Mouse (Mus musculus) forebrain, embryonic 12.5 days (tissue): Measurements from ENCODE around the gene Senp5. TPM values are rescaled to one million over a fixed set of nuclear protein-coding genes. Genes with fewer than 3 reads are reported as not detected.
"Not testable (repeated sequence)": the region's sequence is repeated elsewhere in the genome, so short reads cannot be mapped to it uniquely, and the experiment has no call there.

ENCODE experiments used
- ATAC-seq: fragments of 200-750 bp; cut with Nextera tagmentation; 2 replicates; pipeline ENCODE4 v1.8.0; 2017; ENCODE audit warnings: moderate TSS enrichment; ENCODE audit not compliant: low FRiP score
- H3K27ac ChIP-seq: fragments of 300-500 bp; sonication (generic); 2 replicates; pipeline ENCODE4 v1.5.1; 2016; ENCODE audit warnings: mild to moderate bottlenecking
- H3K27me3 ChIP-seq: fragments of 300-500 bp; sonication (generic); 2 replicates; pipeline ENCODE4 v1.6.1; 2016; ENCODE audit warnings: mild to moderate bottlenecking
- H3K36me3 ChIP-seq: fragments of 300-500 bp; sonication (generic); replicated peaks from 2 replicates; pipeline ENCODE4 v1.6.1; 2016; ENCODE audit warnings: mild to moderate bottlenecking
- H3K4me1 ChIP-seq: fragments of 300-500 bp; sonication (generic); 2 replicates; pipeline ENCODE4 v1.6.1; 2016
- H3K4me2 ChIP-seq: fragments of 300-500 bp; sonication (generic); 2 replicates; pipeline ENCODE4 v1.6.1; 2016; ENCODE audit warnings: mild to moderate bottlenecking, moderate library complexity
- H3K4me3 ChIP-seq: fragments of 300-500 bp; sonication (generic); replicated peaks from 2 replicates; pipeline ENCODE4 v1.5.1; 2016; ENCODE audit warnings: mild to moderate bottlenecking
- H3K9ac ChIP-seq: fragments of 300-500 bp; sonication (generic); 2 replicates; pipeline ENCODE4 v1.6.1; 2016; ENCODE audit warnings: mild to moderate bottlenecking
- H3K9me3 ChIP-seq: fragments of 300-500 bp; sonication (generic); 2 replicates; pipeline ENCODE4 v1.6.1; 2016
- WGBS: fragments of 180-500 bp; shearing (Covaris S2); methylation state at CpG from one replicate; pipeline ENCODE4 v1.1.7; 2016; 5-methylcytosine and 5-hydroxymethylcytosine counted together
- polyA plus RNA-seq: library from polyadenylated mRNA; unstranded; fragments of >200 nt; fragmentation: Nextera tagmentation; extraction: Ambion mirVana; gene quantifications from 2 replicates; pipeline ENCODE4 v1.2.1, GENCODE M21; 2016

Gene Senp5
- polyA plus RNA-seq, 1 experiment from 2014 or later: 25.0 TPM

- no peak overlapping the region; the same call in 1 of the 2 replicates for H3K9ac ChIP-seq
- H3K27ac ChIP-seq: no peak overlapping the region
- 97% methylated on average over 3 of the region's 3 CpGs for WGBS
- no peak overlapping the region for H3K4me3 ChIP-seq
- no peaks in the 10 kb centered on the region for H3K9me3 ChIP-seq
- no peaks in the 10 kb centered on the region for H3K4me1 ChIP-seq
- ATAC-seq: no peak
- H3K27me3 ChIP-seq: no peaks in the 10 kb centered on the region
- no peak overlapping the region for H3K4me2 ChIP-seq
- H3K36me3 ChIP-seq: peaks cover 43% of the 10 kb centered on the region
These were observed 23.6 kb downstream of the Senp5 start for GRCm38 (mm10) chr16:31979501-31979900.

- Histone ChIP-seq H3K9me3 (no peaks in the 10 kb centered on the region), H3K9ac (no peak overlapping the region), H3K27ac (no peak overlapping the region), H3K4me1 (no peaks in the 10 kb centered on the region), H3K4me3 (no peak overlapping the region), H3K27me3 (no peaks in the 10 kb centered on the region), H3K36me3 (peaks cover 54% of the 10 kb centered on the region), H3K4me2 (no peak overlapping the region)
- ATAC-seq: no peak
- 89% methylated on average over 4 of the region's 4 CpGs for WGBS
These were observed 27.8 kb downstream of the Senp5 start for GRCm38 (mm10) chr16:31975258-31975657.

GRCm38 (mm10) chr16:31963224-31963623 is 39.9 kb downstream of the Senp5 start:
- H3K4me3 ChIP-seq: no peak overlapping the region
- H3K4me2 ChIP-seq: no peak overlapping the region
- no peak overlapping the region for H3K9ac ChIP-seq
- no peak overlapping the region for H3K27ac ChIP-seq
- WGBS: 85% methylated on average over 7 of the region's 7 CpGs
- no peak for ATAC-seq
- H3K9me3 ChIP-seq: no peaks in the 10 kb centered on the region
- peaks cover 73% of the 10 kb centered on the region for H3K36me3 ChIP-seq
- no peaks in the 10 kb centered on the region for H3K4me1 ChIP-seq
- no peaks in the 10 kb centered on the region for H3K27me3 ChIP-seq

- Histone ChIP-seq H3K9me3 (no peaks in the 10 kb centered on the region), H3K9ac (peak within 1 kb of the TSS; percentile 89), H3K27me3 (no peaks in the 10 kb centered on the region), H3K27ac (peak within 1 kb of the TSS; percentile 92), H3K4me3 (peak within 1 kb of the TSS; percentile 94), H3K4me1 (peaks cover 33% of the 10 kb centered on the region), H3K4me2 (peak within 1 kb of the TSS; percentile 73), H3K36me3 (peaks cover 19% of the 10 kb centered on the region)
- under 1% methylated on average over 53 of the region's 55 CpGs for WGBS
- ATAC-seq: peak; percentile 93
These were observed 54.7 kb downstream of the Senp5 start, which contains the start of the genes 0610012G03Rik and Ncbp2 for GRCm38 (mm10) chr16:31948345-31948774. Gene 0610012G03Rik, minus strand, starts transcription at chr16:31948494. Gene Ncbp2, plus strand, starts transcription at chr16:31948513.

- Histone ChIP-seq H3K36me3 (peaks cover 19% of the 10 kb centered on the region), H3K27ac (peak overlapping the region; percentile 92), H3K27me3 (no peaks in the 10 kb centered on the region), H3K4me2 (peak overlapping the region; percentile 73), H3K4me3 (peak overlapping the region; percentile 94), H3K4me1 (peaks cover 33% of the 10 kb centered on the region), H3K9me3 (no peaks in the 10 kb centered on the region), H3K9ac (peak overlapping the region; percentile 89)
- WGBS: under 1% methylated on average over 38 of the region's 38 CpGs
- ATAC-seq: no peak; the same call in none of the 2 replicates
These were observed 55.2 kb downstream of the Senp5 start for GRCm38 (mm10) chr16:31947901-31948316.

GRCm38 (mm10) chr16:31947333-31947732 is 55.8 kb downstream of the Senp5 start:
- H3K4me3 ChIP-seq: peak overlapping the region; percentile 94
- 38% methylated on average over 8 of the region's 8 CpGs for WGBS
- H3K4me2 ChIP-seq: peak overlapping the region; percentile 73
- peak overlapping the region; percentile 89 for H3K9ac ChIP-seq
- H3K27me3 ChIP-seq: no peaks in the 10 kb centered on the region
- H3K9me3 ChIP-seq: no peaks in the 10 kb centered on the region
- H3K4me1 ChIP-seq: peaks cover 33% of the 10 kb centered on the region
- no peak for ATAC-seq
- H3K36me3 ChIP-seq: peaks cover 19% of the 10 kb centered on the region
- no peak overlapping the region for H3K27ac ChIP-seq

- peaks cover 11% of the 10 kb centered on the region; the same call in 1 of the 2 replicates for H3K36me3 ChIP-seq
- H3K9me3 ChIP-seq, H3K27me3 ChIP-seq, H3K9ac ChIP-seq, H3K4me3 ChIP-seq, ATAC-seq, H3K27ac ChIP-seq, H3K4me2 ChIP-seq: not testable (repeated sequence)
- WGBS: 91% methylated on average over 6 of the region's 6 CpGs
- peaks cover 33% of the 10 kb centered on the region for H3K4me1 ChIP-seq
These were observed 57.1 kb downstream of the Senp5 start for GRCm38 (mm10) chr16:31945986-31946385.

GRCm38 (mm10) chr16:31945372-31945771 is 57.7 kb downstream of the Senp5 start:
- H3K4me1 ChIP-seq: peaks cover 33% of the 10 kb centered on the region
- no peak for ATAC-seq
- no peak overlapping the region for H3K4me2 ChIP-seq
- 0 out of 2 replicates have a peak, but pooled peaks cover 5% of the 10 kb centered on the region for H3K36me3 ChIP-seq
- no peaks in the 10 kb centered on the region for H3K27me3 ChIP-seq
- H3K27ac ChIP-seq: no peak overlapping the region
- no peaks in the 10 kb centered on the region for H3K9me3 ChIP-seq
- H3K4me3 ChIP-seq: no peak overlapping the region
- WGBS: 92% methylated on average over 6 of the region's 6 CpGs
- H3K9ac ChIP-seq: no peak overlapping the region

- no peak overlapping the region for H3K9ac ChIP-seq
- no peaks in the 10 kb centered on the region for H3K9me3 ChIP-seq
- no peak overlapping the region for H3K27ac ChIP-seq
- H3K4me1 ChIP-seq: peaks cover 32% of the 10 kb centered on the region
- WGBS: 95% methylated on average over 12 of the region's 12 CpGs
- H3K4me2 ChIP-seq: no peak overlapping the region
- H3K27me3 ChIP-seq: no peaks in the 10 kb centered on the region
- 0 out of 2 replicates have a peak, but pooled peaks cover 5% of the 10 kb centered on the region for H3K36me3 ChIP-seq
- no peak for ATAC-seq
- no peak overlapping the region for H3K4me3 ChIP-seq
These were observed 58.3 kb downstream of the Senp5 start for GRCm38 (mm10) chr16:31944698-31945255.

GRCm38 (mm10) chr16:31943980-31944379 is 59.1 kb downstream of the Senp5 start:
- H3K4me1 ChIP-seq: peaks cover 24% of the 10 kb centered on the region
- H3K27me3 ChIP-seq: no peaks in the 10 kb centered on the region
- no peak overlapping the region for H3K9ac ChIP-seq
- no peak overlapping the region for H3K27ac ChIP-seq
- ATAC-seq: peak; percentile 28; the same call in 1 of the 2 replicates
- H3K4me2 ChIP-seq: no peak overlapping the region
- H3K4me3 ChIP-seq: no peak overlapping the region
- 7% methylated on average over 10 of the region's 10 CpGs for WGBS
- H3K9me3 ChIP-seq: no peaks in the 10 kb centered on the region
- H3K36me3 ChIP-seq: 0 out of 2 replicates have a peak, but pooled peaks cover 5% of the 10 kb centered on the region

- H3K36me3 ChIP-seq: 0 out of 2 replicates have a peak, but pooled peaks cover 5% of the 10 kb centered on the region
- no peak for ATAC-seq
- H3K4me2 ChIP-seq: no peak overlapping the region
- 0 out of 2 replicates have a peak, but pooled peaks cover 5% of the 10 kb centered on the region for H3K9me3 ChIP-seq
- no peak overlapping the region for H3K27ac ChIP-seq
- H3K9ac ChIP-seq: no peak overlapping the region
- peaks cover 16% of the 10 kb centered on the region for H3K27me3 ChIP-seq
- WGBS: 67% methylated on average over 2 of the region's 2 CpGs
- H3K4me3 ChIP-seq: no peak overlapping the region
- H3K4me1 ChIP-seq: peaks cover under 1% of the 10 kb centered on the region
These were observed 62.5 kb downstream of the Senp5 start for GRCm38 (mm10) chr16:31940586-31940985.

- 78% methylated on average over 6 of the region's 6 CpGs for WGBS
- H3K9ac ChIP-seq: no peak overlapping the region
- no peak for ATAC-seq
These were observed 64.2 kb downstream of the Senp5 start for GRCm38 (mm10) chr16:31938856-31939255.

GRCm38 (mm10) chr16:31936568-31936967 is 66.5 kb downstream of the Senp5 start:
- WGBS: 83% methylated on average over 4 of the region's 4 CpGs
- Histone ChIP-seq H3K4me1 (peaks cover 34% of the 10 kb centered on the region), H3K27ac (no peak overlapping the region), H3K9ac (no peak overlapping the region), H3K4me3 (no peak overlapping the region), H3K36me3 (no peaks in the 10 kb centered on the region), H3K27me3 (peaks cover 42% of the 10 kb centered on the region), H3K9me3 (0 out of 2 replicates have a peak, but pooled peaks cover 5% of the 10 kb centered on the region), H3K4me2 (no peak overlapping the region)
- no peak for ATAC-seq

More at GRCm38 (mm10) chr16:31938856-31939255, 64.2 kb downstream of the Senp5 start:
- Histone ChIP-seq H3K27me3 (peaks cover 33% of the 10 kb centered on the region), H3K4me1 (peaks cover 17% of the 10 kb centered on the region), H3K27ac (no peak overlapping the region), H3K9me3 (0 out of 2 replicates have a peak, but pooled peaks cover 5% of the 10 kb centered on the region), H3K4me2 (no peak overlapping the region), H3K36me3 (no peaks in the 10 kb centered on the region), H3K4me3 (no peak overlapping the region)
